Mouse (Mus musculus) ES-E14 (cell line): ENCODE results near the gene Crybg3. TPM values are rescaled to one million over a fixed set of nuclear protein-coding genes. Genes with fewer than 3 reads are reported as not detected.
A peak's percentile ranks its signal among the peaks of the same experiment; 100 is the strongest.

Experiments used
- DNase-seq: peaks from one replicate; pipeline ENCODE4 v3.0.0-alpha.2; 2013; ENCODE audit warnings: low read depth, low spot score
- H3K27ac ChIP-seq: 2 replicates; pipeline ENCODE4 v1.5.1; 2012; ENCODE audit warnings: low read depth, mild to moderate bottlenecking, low read length, moderate library complexity, mixed read lengths; ENCODE audit not compliant: poor library complexity, insufficient read depth, severe bottlenecking
- H3K36me3 ChIP-seq: 2 replicates; pipeline ENCODE4 v1.6.1; 2012; ENCODE audit warnings: mild to moderate bottlenecking, low read length, moderate library complexity, mixed read lengths; ENCODE audit not compliant: control insufficient read depth, poor library complexity, insufficient read depth, severe bottlenecking
- H3K4me1 ChIP-seq, 2 experiments: fragments of 150-350 bp in 1 of 2; sonication (generic) in 1 of 2; 2 replicates each; pipeline ENCODE4 v1.6.1; 2012; ENCODE audit warnings: low read length in 2 of 2, mild to moderate bottlenecking in 1 of 2, mixed read lengths in 1 of 2; ENCODE audit not compliant: control insufficient read depth in 2 of 2, insufficient read depth in 2 of 2, poor library complexity in 1 of 2
- H3K4me3 ChIP-seq, 2 experiments: fragments of 150-350 bp in 1 of 2; sonication (generic) in 1 of 2; 2 replicates each; pipeline ENCODE4 v1.5.1; 2012; ENCODE audit warnings: low read length in 2 of 2, low read depth in 1 of 2, mild to moderate bottlenecking in 1 of 2, mixed read lengths in 1 of 2; ENCODE audit not compliant: insufficient read depth in 1 of 2, poor library complexity in 1 of 2, severe bottlenecking in 1 of 2
- H3K9ac ChIP-seq: 2 replicates; pipeline ENCODE4 v1.6.1; 2012; ENCODE audit warnings: low read depth, mild to moderate bottlenecking, low read length, mixed read lengths; ENCODE audit not compliant: poor library complexity, insufficient read depth, severe bottlenecking
- H3K9me3 ChIP-seq: fragments of 150-350 bp; sonication (generic); 2 replicates; pipeline ENCODE4 v1.6.1; 2012; ENCODE audit warnings: low read depth, mild to moderate bottlenecking, low read length; ENCODE audit not compliant: control insufficient read depth, insufficient read depth
- CHD2 ChIP-seq: IDR thresholded peaks from 2 replicates; pipeline ENCODE4 v1.6.1; 2014; ENCODE audit warnings: mild to moderate bottlenecking, low read depth, low read length, inconsistent platforms
- HCFC1 ChIP-seq: IDR thresholded peaks from 2 replicates; pipeline ENCODE4 v1.6.1; 2012; ENCODE audit warnings: low read length, inconsistent platforms, borderline replicate concordance; ENCODE audit not compliant: insufficient read depth
- MAFK ChIP-seq: IDR thresholded peaks from 2 replicates; pipeline ENCODE4 v1.6.1; 2014; ENCODE audit warnings: mild to moderate bottlenecking, low read depth, low read length, inconsistent platforms; ENCODE audit not compliant: insufficient read depth
- ZC3H11A ChIP-seq: IDR thresholded peaks from 2 replicates; pipeline ENCODE4 v1.6.1; 2012; ENCODE audit warnings: low read depth, mild to moderate bottlenecking, inconsistent platforms, low read length, borderline replicate concordance
- ZNF384 ChIP-seq: IDR thresholded peaks from 2 replicates; pipeline ENCODE4 v1.6.1; 2012; ENCODE audit warnings: low read depth, low read length, inconsistent platforms
- in situ Hi-C, 2 experiments: fragments of 600-800 bp; cut with MboI; formaldehyde crosslinking; loops; one replicate each; pipeline ENCODE4 v1.15.1; 2025; ENCODE audit warnings: low sequenced_read_pairs in 2 of 2, inconsistent platforms in 1 of 2; ENCODE audit not compliant: unreplicated experiment in 2 of 2
- total RNA-seq: library from RNA; depleted of rRNA; stranded (reverse); fragments of 300-350 nt; gene quantifications from 2 replicates; pipeline ENCODE4 v1.2.3, GENCODE M21; 2012

The Crybg3 gene
- total RNA-seq, 1 experiment, result 10.2 TPM

GRCm38 (mm10) chr16:59487239-59487638, 113.5 kb downstream of the Crybg3 start:
- Histone ChIP-seq H3K9me3 (no peaks in the 10 kb centered on the region), H3K4me3 (no peak overlapping the region), H3K27ac (no peak overlapping the region), H3K9ac (no peak overlapping the region), H3K4me1 (no peaks in the 10 kb centered on the region), H3K36me3 (peaks cover 46% of the 10 kb centered on the region)
- no peak for TF ChIP-seq HCFC1
- TF ChIP-seq ZC3H11A, result no peak
- no peak for TF ChIP-seq MAFK
- no peak for TF ChIP-seq CHD2
- TF ChIP-seq ZNF384, result no peak
- in situ Hi-C loops, result no loop called here
- no peak for DNase-seq

- no peak for TF ChIP-seq MAFK
- no peak for TF ChIP-seq CHD2
- no peak for TF ChIP-seq ZNF384
- TF ChIP-seq HCFC1, result no peak
- no peak for TF ChIP-seq ZC3H11A
- in situ Hi-C loops, result loop anchor here (5.0 to 10.0 kb wide), 2 partner anchors 137 to 139 kb away; no protein-coding TSS in a partner anchor
- Histone ChIP-seq H3K9ac (no peak overlapping the region), H3K36me3 (peaks cover 32% of the 10 kb centered on the region), H3K4me1 (no peaks in the 10 kb centered on the region; a peak in 1 of 4 replicates), H3K27ac (no peak overlapping the region), H3K9me3 (no peaks in the 10 kb centered on the region), H3K4me3 (no peak overlapping the region)
- no peak for DNase-seq
Observed at GRCm38 (mm10) chr16:59477955-59478354, 122.8 kb downstream of the Crybg3 start.

- Histone ChIP-seq H3K4me3 (no peak overlapping the region), H3K36me3 (peaks cover 18% of the 10 kb centered on the region), H3K4me1 (peaks cover 0 to 3% of the 10 kb centered on the region in 2 experiments; a peak in 1 of 4 replicates), H3K27ac (no peak overlapping the region), H3K9ac (no peak overlapping the region), H3K9me3 (no peaks in the 10 kb centered on the region)
- peak; percentile 54 for DNase-seq
- TF ChIP-seq MAFK (no peak), HCFC1 (no peak), ZNF384 (0 out of 2 replicates have a peak, but pooled peaks have one; percentile 24), ZC3H11A (peak; percentile 78; the same call in 1 of the 2 replicates)
- in situ Hi-C loops, result loop anchor here (5.0 to 10.0 kb wide), 2 partner anchors 140 to 143 kb away; no protein-coding TSS in a partner anchor
Observed at GRCm38 (mm10) chr16:59474788-59475187, 126.0 kb downstream of the Crybg3 start.

- Histone ChIP-seq H3K4me3 (peak overlapping the region; percentile 79 to 87), H3K4me1 (peaks cover 0 to 3% of the 10 kb centered on the region in 2 experiments; a peak in 1 of 4 replicates), H3K27ac (no peak overlapping the region), H3K9ac (peak overlapping the region; percentile 35; the same call in 1 of the 2 replicates), H3K9me3 (no peaks in the 10 kb centered on the region), H3K36me3 (peaks cover 5% of the 10 kb centered on the region)
- DNase-seq, result no peak
- in situ Hi-C loops, result loop anchor here in 1 of 2 experiments (10.0 kb wide), 1 partner anchor 142 kb away; no protein-coding TSS in a partner anchor
- TF ChIP-seq MAFK (no peak), HCFC1 (no peak), CHD2 (no peak), ZNF384 (no peak), ZC3H11A (no peak)
Observed at GRCm38 (mm10) chr16:59472546-59472945, 128.2 kb downstream of the Crybg3 start.
